Mouse (Mus musculus) Muller cell, postnatal 12 days (primary cell): ENCODE results near the gene Slx1b.
A peak's percentile ranks its signal among the peaks of the same experiment; 100 is the strongest.

Experiments
- DNase-seq: peaks from one replicate; pipeline ENCODE4 v3.0.0-alpha.2; 2015; ENCODE audit errors: inconsistent ontology term

Gene Slx1b

GRCm38 (mm10) chr7:126676631-126677220, 18.9 kb downstream of the Slx1b start:
- no peak for DNase-seq

GRCm38 (mm10) chr7:126676207-126676606, 19.4 kb downstream of the Slx1b start, which contains the start of gene Sult1a1:
TSS of gene Sult1a1 (minus strand) at chr7:126676432.
- DNase-seq, result peak; percentile 32

- DNase-seq, result no peak
These were observed 20.5 kb downstream of the Slx1b start for GRCm38 (mm10) chr7:126675104-126675503.

GRCm38 (mm10) chr7:126672111-126672510, 23.5 kb downstream of the Slx1b start:
- no peak for DNase-seq

GRCm38 (mm10) chr7:126670152-126670551, 25.4 kb downstream of the Slx1b start:
- DNase-seq, result no peak

GRCm38 (mm10) chr7:126668452-126668851, 27.1 kb downstream of the Slx1b start:
- no peak for DNase-seq

- DNase-seq, result no peak
These were observed 28.0 kb downstream of the Slx1b start for GRCm38 (mm10) chr7:126667495-126668090.

GRCm38 (mm10) chr7:126665269-126665668, 30.3 kb downstream of the Slx1b start:
- no peak for DNase-seq

- peak; percentile 8 for DNase-seq
These were observed 31.9 kb downstream of the Slx1b start for GRCm38 (mm10) chr7:126663646-126664045.

GRCm38 (mm10) chr7:126659771-126660170, 35.8 kb downstream of the Slx1b start:
- DNase-seq, result no peak

- DNase-seq, result no peak
These were observed 38.1 kb downstream of the Slx1b start for GRCm38 (mm10) chr7:126657522-126657921.

- no peak for DNase-seq
These were observed 39.9 kb downstream of the Slx1b start for GRCm38 (mm10) chr7:126655695-126656094.

GRCm38 (mm10) chr7:126653991-126654390, 41.6 kb downstream of the Slx1b start:
- DNase-seq, result no peak

- no peak for DNase-seq
These were observed 44.7 kb downstream of the Slx1b start for GRCm38 (mm10) chr7:126650852-126651251.

- DNase-seq, result peak; percentile 95
These were observed 46.1 kb downstream of the Slx1b start, which contains the start of gene Sgf29 for GRCm38 (mm10) chr7:126649231-126650051. TSS of gene Sgf29 (plus strand) at chr7:126649309.

GRCm38 (mm10) chr7:126648486-126648885, 47.1 kb downstream of the Slx1b start:
- DNase-seq, result no peak

- no peak for DNase-seq
These were observed 49.9 kb downstream of the Slx1b start for GRCm38 (mm10) chr7:126645708-126646107.

GRCm38 (mm10) chr7:126644914-126645313, 50.7 kb downstream of the Slx1b start:
- DNase-seq, result no peak

GRCm38 (mm10) chr7:126644345-126644744, 51.2 kb downstream of the Slx1b start:
- DNase-seq, result no peak

- peak; percentile 24 for DNase-seq
These were observed 52.4 kb downstream of the Slx1b start for GRCm38 (mm10) chr7:126643244-126643617.

- no peak for DNase-seq
These were observed 52.9 kb downstream of the Slx1b start for GRCm38 (mm10) chr7:126642545-126643243.
